Mouse (Mus musculus): ENCODE results near the gene Syn3. TPM values are rescaled to one million over a fixed set of nuclear protein-coding genes. Genes with fewer than 3 reads are reported as not detected.

The Syn3 gene
- total RNA-seq, 1 experiment = 1.5 TPM

DNA sequence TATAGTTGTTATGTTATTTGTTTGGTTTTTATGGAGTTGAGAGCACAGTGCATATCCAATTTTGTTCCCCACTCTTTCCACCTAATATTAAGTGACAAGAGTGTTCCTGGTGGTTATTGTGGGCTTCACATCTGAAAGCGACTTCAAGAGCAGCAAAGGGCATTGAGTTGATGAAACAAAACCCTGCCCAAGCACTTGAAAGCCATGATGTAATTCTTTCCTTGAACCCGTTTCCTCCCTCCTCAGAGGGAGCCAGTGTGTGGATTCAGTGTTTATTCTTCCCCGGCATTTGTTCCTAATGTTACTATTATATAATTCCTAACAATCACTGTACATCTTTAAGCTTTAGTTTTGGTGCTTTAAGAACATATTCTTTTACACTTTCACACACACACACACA is 361.6 kb downstream of the Syn3 start:
- TF ChIP-seq HCFC1 (IDR thresholded peaks at IDR 0.05; ENCODE audit: borderline replicate concordance, insufficient read depth, low read length) (no peak), CHD2 (IDR thresholded peaks at IDR 0.05; ENCODE audit: low read depth, low read length) (no peak), MAFK (IDR thresholded peaks at IDR 0.05; ENCODE audit: insufficient read depth, low read depth, low read length) (no peak), ZNF384 (IDR thresholded peaks at IDR 0.05; ENCODE audit: low read depth, low read length) (no peak), ZC3H11A (IDR thresholded peaks at IDR 0.05; ENCODE audit: borderline replicate concordance, low read depth, low read length) (no peak)
- in situ Hi-C loops (cut with MboI; ENCODE audit: low sequenced_read_pairs in 2 of 2, unreplicated experiment in 2 of 2) = no loop called here

DNA sequence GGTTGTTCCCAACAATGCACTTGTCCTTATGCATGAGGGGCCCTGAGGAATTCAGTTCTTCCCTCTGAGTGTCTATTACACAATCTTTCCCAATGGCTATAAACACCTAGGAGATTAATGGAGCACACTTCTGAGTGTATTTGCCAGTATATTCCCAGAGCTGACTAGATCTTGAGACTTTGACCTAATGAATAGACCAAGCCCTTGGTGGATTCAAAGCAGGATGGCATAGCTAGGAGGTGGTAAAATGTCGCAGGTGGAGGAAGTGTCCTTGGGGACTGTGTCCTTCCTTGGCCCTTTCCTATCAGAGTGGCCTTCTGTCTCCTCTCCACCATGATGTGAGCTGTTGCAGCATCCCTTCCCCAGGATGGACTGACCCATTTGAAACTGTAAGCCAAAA is 362.4 kb downstream of the Syn3 start:
- Histone ChIP-seq H3K36me3 (ENCODE audit: control insufficient read depth, insufficient read depth, low read length, poor library complexity, severe bottlenecking) (no peaks in the 10 kb centered on the region), H3K27ac (ENCODE audit: insufficient read depth, low read depth, low read length, poor library complexity, severe bottlenecking) (no peak overlapping the region; the same call in 1 of the 2 replicates), H3K9ac (ENCODE audit: insufficient read depth, low read depth, low read length, poor library complexity, severe bottlenecking) (no peak overlapping the region), H3K4me3 (ENCODE audit: insufficient read depth in 1 of 2, low read depth in 1 of 2, low read length in 2 of 2, poor library complexity in 1 of 2, severe bottlenecking in 1 of 2) (no peak overlapping the region), H3K9me3 (ENCODE audit: control insufficient read depth, insufficient read depth, low read depth, low read length) (no peaks in the 10 kb centered on the region), H3K4me1 (ENCODE audit: control insufficient read depth in 2 of 2, insufficient read depth in 2 of 2, low read length in 2 of 2, poor library complexity in 1 of 2) (no peaks in the 10 kb centered on the region)
- no peak for DNase-seq (ENCODE audit: low read depth, low spot score)
- in situ Hi-C loops (cut with MboI; ENCODE audit: low sequenced_read_pairs in 2 of 2, unreplicated experiment in 2 of 2) = no loop called here
- TF ChIP-seq CHD2 (IDR thresholded peaks at IDR 0.05; ENCODE audit: low read depth, low read length) (no peak), ZC3H11A (IDR thresholded peaks at IDR 0.05; ENCODE audit: borderline replicate concordance, low read depth, low read length) (no peak), HCFC1 (IDR thresholded peaks at IDR 0.05; ENCODE audit: borderline replicate concordance, insufficient read depth, low read length) (no peak), MAFK (IDR thresholded peaks at IDR 0.05; ENCODE audit: insufficient read depth, low read depth, low read length) (no peak), ZNF384 (IDR thresholded peaks at IDR 0.05; ENCODE audit: low read depth, low read length) (no peak)

More for the DNA sequence above, 361.6 kb downstream of the Syn3 start:
- DNase-seq (ENCODE audit: low read depth, low spot score) = no peak
- no peak overlapping the region for H3K4me3 ChIP-seq (ENCODE audit: insufficient read depth in 1 of 2, low read depth in 1 of 2, low read length in 2 of 2, poor library complexity in 1 of 2, severe bottlenecking in 1 of 2)
- H3K9ac ChIP-seq (ENCODE audit: insufficient read depth, low read depth, low read length, poor library complexity, severe bottlenecking) = no peak overlapping the region
- H3K4me1 ChIP-seq (ENCODE audit: control insufficient read depth in 2 of 2, insufficient read depth in 2 of 2, low read length in 2 of 2, poor library complexity in 1 of 2) = no peaks in the 10 kb centered on the region
- no peaks in the 10 kb centered on the region for H3K9me3 ChIP-seq (ENCODE audit: control insufficient read depth, insufficient read depth, low read depth, low read length)
- H3K27ac ChIP-seq (ENCODE audit: insufficient read depth, low read depth, low read length, poor library complexity, severe bottlenecking) = no peak overlapping the region
- no peaks in the 10 kb centered on the region for H3K36me3 ChIP-seq (ENCODE audit: control insufficient read depth, insufficient read depth, low read length, poor library complexity, severe bottlenecking)

DNA sequence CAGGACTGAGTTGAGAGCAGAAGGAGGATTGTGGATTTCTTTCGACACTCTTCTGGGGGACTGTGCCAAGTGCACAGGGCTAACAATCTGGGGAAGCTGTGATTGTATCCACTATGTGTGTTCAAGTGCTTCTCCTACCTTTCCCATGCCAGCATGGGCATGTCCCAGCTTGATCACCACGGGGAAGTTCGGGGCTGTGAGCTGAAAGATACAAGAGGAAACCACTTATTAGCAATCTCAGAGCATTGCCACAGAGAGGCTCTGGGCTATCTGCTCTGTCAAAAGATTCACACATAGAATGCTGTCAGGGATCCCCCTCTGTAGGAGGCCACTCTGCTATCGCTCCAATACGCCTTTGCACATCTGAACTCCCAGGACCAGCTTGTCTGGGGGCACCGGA is 363.8 kb downstream of the Syn3 start:
- in situ Hi-C loops (cut with MboI; ENCODE audit: low sequenced_read_pairs in 2 of 2, unreplicated experiment in 2 of 2) = no loop called here
- no peak for DNase-seq (ENCODE audit: low read depth, low spot score)
- H3K27ac ChIP-seq (ENCODE audit: insufficient read depth, low read depth, low read length, poor library complexity, severe bottlenecking) = no peak overlapping the region; the same call in 1 of the 2 replicates
- no peak overlapping the region for H3K4me3 ChIP-seq (ENCODE audit: insufficient read depth in 1 of 2, low read depth in 1 of 2, low read length in 2 of 2, poor library complexity in 1 of 2, severe bottlenecking in 1 of 2)
- no peaks in the 10 kb centered on the region for H3K36me3 ChIP-seq (ENCODE audit: control insufficient read depth, insufficient read depth, low read length, poor library complexity, severe bottlenecking)
- H3K4me1 ChIP-seq (ENCODE audit: control insufficient read depth in 2 of 2, insufficient read depth in 2 of 2, low read length in 2 of 2, poor library complexity in 1 of 2) = no peaks in the 10 kb centered on the region
- no peak for TF ChIP-seq MAFK (IDR thresholded peaks at IDR 0.05; ENCODE audit: insufficient read depth, low read depth, low read length)
- TF ChIP-seq CHD2 (IDR thresholded peaks at IDR 0.05; ENCODE audit: low read depth, low read length) = no peak
- TF ChIP-seq HCFC1 (IDR thresholded peaks at IDR 0.05; ENCODE audit: borderline replicate concordance, insufficient read depth, low read length) = no peak
- TF ChIP-seq ZNF384 (IDR thresholded peaks at IDR 0.05; ENCODE audit: low read depth, low read length) = no peak
- no peak for TF ChIP-seq ZC3H11A (IDR thresholded peaks at IDR 0.05; ENCODE audit: borderline replicate concordance, low read depth, low read length)
- no peak overlapping the region for H3K9ac ChIP-seq (ENCODE audit: insufficient read depth, low read depth, low read length, poor library complexity, severe bottlenecking)
- no peaks in the 10 kb centered on the region for H3K9me3 ChIP-seq (ENCODE audit: control insufficient read depth, insufficient read depth, low read depth, low read length)

DNA sequence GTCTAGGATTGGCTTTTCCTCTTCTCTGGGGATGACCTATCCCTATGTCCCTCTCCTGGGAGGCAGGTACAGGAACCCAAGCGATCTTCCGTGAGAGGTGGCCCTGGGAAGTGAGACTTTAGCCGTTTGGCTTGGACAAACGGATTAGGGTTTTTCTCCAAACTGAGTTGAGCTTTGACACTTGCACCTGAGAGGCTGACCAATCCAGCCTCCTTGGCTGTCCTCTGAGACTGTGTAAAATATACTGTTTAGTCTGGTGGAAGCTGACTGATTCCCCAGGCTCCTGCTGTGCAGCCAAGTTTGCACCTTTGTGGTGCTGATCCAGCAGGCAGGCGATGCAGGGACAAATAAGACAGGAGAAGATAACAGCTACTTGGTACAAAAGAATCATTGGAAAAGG is 364.4 kb downstream of the Syn3 start:
- DNase-seq (ENCODE audit: low read depth, low spot score) = no peak
- Histone ChIP-seq H3K9ac (ENCODE audit: insufficient read depth, low read depth, low read length, poor library complexity, severe bottlenecking) (no peak overlapping the region), H3K4me1 (ENCODE audit: control insufficient read depth in 2 of 2, insufficient read depth in 2 of 2, low read length in 2 of 2, poor library complexity in 1 of 2) (no peaks in the 10 kb centered on the region), H3K9me3 (ENCODE audit: control insufficient read depth, insufficient read depth, low read depth, low read length) (no peaks in the 10 kb centered on the region), H3K36me3 (ENCODE audit: control insufficient read depth, insufficient read depth, low read length, poor library complexity, severe bottlenecking) (no peaks in the 10 kb centered on the region), H3K4me3 (ENCODE audit: insufficient read depth in 1 of 2, low read depth in 1 of 2, low read length in 2 of 2, poor library complexity in 1 of 2, severe bottlenecking in 1 of 2) (no peak overlapping the region), H3K27ac (ENCODE audit: insufficient read depth, low read depth, low read length, poor library complexity, severe bottlenecking) (no peak overlapping the region)
- no peak for TF ChIP-seq HCFC1 (IDR thresholded peaks at IDR 0.05; ENCODE audit: borderline replicate concordance, insufficient read depth, low read length)
- in situ Hi-C loops (cut with MboI; ENCODE audit: low sequenced_read_pairs in 2 of 2, unreplicated experiment in 2 of 2) = no loop called here

DNA sequence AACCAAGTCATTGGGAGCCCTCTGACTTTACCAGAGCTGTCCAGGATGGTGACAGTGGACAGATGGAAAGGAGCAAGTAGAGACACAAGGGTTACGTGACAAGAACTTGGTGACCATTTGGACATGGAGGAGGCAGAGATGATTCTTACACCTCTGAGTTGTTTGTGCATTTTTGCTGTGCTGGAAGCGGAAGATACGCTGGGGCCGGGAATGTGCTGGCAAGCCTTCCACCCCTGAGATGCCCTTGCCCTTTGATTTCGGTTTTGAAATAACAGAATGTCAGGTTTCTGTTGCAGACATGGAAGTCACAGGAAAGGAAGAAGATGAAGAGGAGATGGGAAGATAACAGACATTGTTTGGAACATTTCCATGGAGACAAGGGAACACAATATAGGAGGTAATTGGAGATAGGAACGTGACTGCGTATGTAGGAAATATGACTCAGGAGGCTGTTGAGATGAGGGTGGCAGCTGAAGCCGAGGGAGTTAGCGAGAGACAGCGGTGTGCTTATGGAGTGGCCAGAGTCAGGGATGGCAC is 366.2 kb downstream of the Syn3 start:
- no peak for DNase-seq (ENCODE audit: low read depth, low spot score)
- TF ChIP-seq HCFC1 (IDR thresholded peaks at IDR 0.05; ENCODE audit: borderline replicate concordance, insufficient read depth, low read length) (no peak), MAFK (IDR thresholded peaks at IDR 0.05; ENCODE audit: insufficient read depth, low read depth, low read length) (no peak), CHD2 (IDR thresholded peaks at IDR 0.05; ENCODE audit: low read depth, low read length) (no peak)
- Histone ChIP-seq H3K4me3 (ENCODE audit: insufficient read depth in 1 of 2, low read depth in 1 of 2, low read length in 2 of 2, poor library complexity in 1 of 2, severe bottlenecking in 1 of 2) (no peak overlapping the region), H3K27ac (ENCODE audit: insufficient read depth, low read depth, low read length, poor library complexity, severe bottlenecking) (no peak overlapping the region), H3K9ac (ENCODE audit: insufficient read depth, low read depth, low read length, poor library complexity, severe bottlenecking) (no peak overlapping the region), H3K36me3 (ENCODE audit: control insufficient read depth, insufficient read depth, low read length, poor library complexity, severe bottlenecking) (no peaks in the 10 kb centered on the region), H3K4me1 (ENCODE audit: control insufficient read depth in 2 of 2, insufficient read depth in 2 of 2, low read length in 2 of 2, poor library complexity in 1 of 2) (no peaks in the 10 kb centered on the region), H3K9me3 (ENCODE audit: control insufficient read depth, insufficient read depth, low read depth, low read length) (no peaks in the 10 kb centered on the region)
- in situ Hi-C loops (cut with MboI; ENCODE audit: low sequenced_read_pairs in 2 of 2, unreplicated experiment in 2 of 2) = no loop called here
